Mouse (Mus musculus): ENCODE measurements around the gene Yipf3.
A peak's percentile ranks its signal among the peaks of the same experiment; 100 is the strongest.

Gene Yipf3

DNA sequence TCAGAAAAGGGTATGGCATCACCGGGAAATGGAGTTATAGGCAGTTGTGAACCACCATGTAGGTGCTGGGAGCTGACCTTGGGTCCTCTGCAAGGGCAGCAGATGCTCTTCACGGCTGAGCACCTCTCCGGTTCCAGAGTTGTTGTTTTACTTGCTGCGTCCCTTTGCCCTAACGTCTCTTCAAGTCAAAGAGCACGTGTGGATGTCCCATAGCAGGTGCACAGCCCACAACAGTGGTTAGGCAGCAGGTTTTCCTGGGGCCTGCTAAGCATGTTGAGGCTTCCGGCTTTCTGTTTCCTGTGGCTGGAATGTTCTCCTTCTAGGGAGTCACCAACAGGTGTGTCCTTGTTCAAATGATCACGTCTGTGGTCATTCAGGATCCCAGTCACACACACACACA lies 36.0 kb downstream of the Yipf3 start:
- no peak for DNase-seq (ENCODE audit: low spot score)

GRCm38 (mm10) chr17:46284653-46285052 lies 36.8 kb downstream of the Yipf3 start:
- DNase-seq (ENCODE audit: low spot score): no peak

- DNase-seq (ENCODE audit: low spot score): no peak
These were observed 37.5 kb downstream of the Yipf3 start for GRCm38 (mm10) chr17:46285407-46285806.

DNA sequence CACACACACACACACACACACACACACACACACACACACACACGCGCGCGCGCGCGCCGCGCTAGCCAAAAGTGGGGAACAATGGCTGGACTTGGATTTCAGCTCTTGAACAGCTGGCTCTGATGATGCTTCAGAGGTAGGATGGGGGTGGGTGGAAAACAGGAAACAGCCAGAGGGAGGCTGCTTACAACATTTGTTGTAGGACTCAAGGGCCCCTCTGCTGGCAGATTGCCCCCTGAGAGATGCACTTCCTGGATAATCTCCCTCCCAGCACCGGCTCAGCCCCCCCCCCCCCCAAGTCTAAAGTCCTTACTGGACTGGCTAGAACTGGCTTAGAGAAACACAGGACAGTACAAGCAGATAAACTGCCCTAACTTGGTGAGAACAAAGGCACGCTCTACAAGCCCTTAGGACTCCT lies 39.8 kb downstream of the Yipf3 start:
- no peak for DNase-seq (ENCODE audit: low spot score)

GRCm38 (mm10) chr17:46296601-46297000 lies 48.7 kb downstream of the Yipf3 start:
- DNase-seq (ENCODE audit: low spot score): no peak

GRCm38 (mm10) chr17:46297028-46297363 lies 49.1 kb downstream of the Yipf3 start:
- DNase-seq (ENCODE audit: low spot score): no peak

GRCm38 (mm10) chr17:46297364-46298219 lies 49.7 kb downstream of the Yipf3 start, which contains the start of gene Dlk2:
TSS of gene Dlk2 (plus strand) at chr17:46297421.
- no peak for DNase-seq (ENCODE audit: low spot score)

GRCm38 (mm10) chr17:46298220-46298913 lies 50.5 kb downstream of the Yipf3 start:
- DNase-seq (ENCODE audit: low spot score): peak; percentile 76

GRCm38 (mm10) chr17:46301892-46302291 lies 54.0 kb downstream of the Yipf3 start:
- no peak for DNase-seq (ENCODE audit: low spot score)

Data from left cerebral cortex, adult 11 months (tissue).